Mouse (Mus musculus) liver, postnatal 0 days (tissue): ENCODE measurements around the gene Ccdc9.

ENCODE experiments used
- CTCF ChIP-seq: sonication (generic); IDR thresholded peaks from 2 replicates; pipeline ENCODE4 v1.5.1; 2016; ENCODE audit warnings: antibody characterized with exemption, low read depth
- EP300 ChIP-seq: IDR thresholded peaks from 2 replicates; pipeline ENCODE4 v1.6.1; 2016; ENCODE audit warnings: antibody characterized with exemption, low read depth, mild to moderate bottlenecking

DNA sequence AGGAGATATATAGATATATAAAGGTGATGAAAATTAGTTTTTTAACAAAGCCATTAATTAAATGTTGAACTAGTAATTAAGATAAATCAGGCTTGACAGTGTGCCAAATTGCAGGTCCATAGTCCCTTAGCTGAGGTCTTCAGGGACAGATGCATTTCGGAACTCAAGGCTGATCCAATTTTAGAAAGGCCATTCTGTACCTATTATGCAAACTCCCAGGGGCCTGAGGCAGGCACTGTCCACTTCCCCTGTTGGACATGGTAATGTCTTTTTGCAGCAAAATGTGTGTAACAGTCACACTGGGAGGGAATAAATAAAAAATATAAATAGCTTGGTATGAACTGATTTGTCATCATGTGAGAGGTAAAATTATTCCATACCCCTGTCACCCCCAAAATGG lies 15.5 kb downstream of the Ccdc9 start:
- TF ChIP-seq CTCF = no peak
- TF ChIP-seq EP300 = no peak
